Mouse (Mus musculus): ENCODE data around the gene Zfpl1. TPM values are rescaled to one million over a fixed set of nuclear protein-coding genes. Genes with fewer than 3 reads are reported as not detected.
"Not testable (repeated sequence)": the region's sequence is repeated elsewhere in the genome, so short reads cannot be mapped to it uniquely, and the experiment has no call there.

Gene Zfpl1
- polyA plus RNA-seq (2016; fragmentation: Nextera tagmentation; extraction: Ambion mirVana): 26.6 and 28.5 TPM in 2 replicates

- H3K4me3 ChIP-seq: peak within 1 kb of the TSS; percentile 82
- peak within 1 kb of the TSS; percentile 91 for H3K27ac ChIP-seq
- peak within 1 kb of the TSS; percentile 89 for H3K4me2 ChIP-seq
- WGBS (ENCODE audit: insufficient replicate concordance): under 1% methylated on average over 58 of the region's 58 CpGs
- H3K36me3 ChIP-seq: peaks cover 76% of the 10 kb centered on the region
- ATAC-seq: peak; percentile 86
- H3K27me3 ChIP-seq (replicated peaks): no peaks in the 10 kb centered on the region
- no peaks in the 10 kb centered on the region for H3K9me3 ChIP-seq (replicated peaks)
- H3K9ac ChIP-seq: peak within 1 kb of the TSS; percentile 86
- peaks cover 34% of the 10 kb centered on the region for H3K4me1 ChIP-seq
Observed at GRCm38 (mm10) chr19:6084478-6085248, at the start of gene Zfpl1, which contains the start of gene Cdca5. Gene Zfpl1 (minus strand): TSS chr19:6084956. Gene Cdca5 (plus strand): TSS chr19:6084983.

- 37% methylated on average over 1 of the region's 1 CpGs for WGBS (ENCODE audit: insufficient replicate concordance)
- H3K4me2 ChIP-seq: peak overlapping the region; percentile 65
Observed at GRCm38 (mm10) chr19:6133197-6133596, 48.4 kb upstream of the Zfpl1 start.

GRCm38 (mm10) chr19:6132171-6132827 is 47.5 kb upstream of the Zfpl1 start:
- H3K9ac ChIP-seq: peak overlapping the region; percentile 53
- H3K9me3 ChIP-seq (replicated peaks): no peaks in the 10 kb centered on the region
- H3K27ac ChIP-seq: peak overlapping the region; percentile 93
- H3K4me2 ChIP-seq: peak overlapping the region; percentile 65
- peak overlapping the region; percentile 38 for H3K4me3 ChIP-seq
- 56% methylated on average over 7 of the region's 7 CpGs for whole genome bisulfite sequencing (ENCODE audit: insufficient replicate concordance)
- peak; percentile 86 for ATAC-seq
- peaks cover 32% of the 10 kb centered on the region for H3K36me3 ChIP-seq
- no peaks in the 10 kb centered on the region for H3K27me3 ChIP-seq (replicated peaks)
- peaks cover 67% of the 10 kb centered on the region for H3K4me1 ChIP-seq

More at GRCm38 (mm10) chr19:6133197-6133596, 48.4 kb upstream of the Zfpl1 start:
- not testable (repeated sequence) for H3K9me3 ChIP-seq (replicated peaks); H3K27me3 ChIP-seq (replicated peaks)
- H3K27ac ChIP-seq: peak overlapping the region; percentile 93
- H3K4me1 ChIP-seq: peaks cover 67% of the 10 kb centered on the region
- peak overlapping the region; percentile 38 for H3K4me3 ChIP-seq
- peaks cover 36% of the 10 kb centered on the region for H3K36me3 ChIP-seq
- peak overlapping the region; percentile 53 for H3K9ac ChIP-seq
- ATAC-seq: peak; percentile 51

GRCm38 (mm10) chr19:6130414-6131128 is 45.8 kb upstream of the Zfpl1 start:
- Histone ChIP-seq H3K4me3 (peak overlapping the region; percentile 38), H3K27ac (peak overlapping the region; percentile 93), H3K4me1 (peaks cover 79% of the 10 kb centered on the region), H3K9ac (peak overlapping the region; percentile 53; the same call in 1 of the 2 replicates), H3K36me3 (peaks cover 18% of the 10 kb centered on the region), H3K4me2 (peak overlapping the region; percentile 65)
- not testable (repeated sequence) for H3K9me3 ChIP-seq (replicated peaks); ATAC-seq; H3K27me3 ChIP-seq (replicated peaks)
- 56% methylated on average over 7 of the region's 7 CpGs for WGBS (ENCODE audit: insufficient replicate concordance)

GRCm38 (mm10) chr19:6127760-6128341 is 43.1 kb upstream of the Zfpl1 start, which contains the start of gene Snx15:
Gene Snx15 (minus strand): TSS chr19:6128304.
- peak; percentile 83 for ATAC-seq

GRCm38 (mm10) chr19:6126789-6127580 is 42.2 kb upstream of the Zfpl1 start:
- peaks cover 19% of the 10 kb centered on the region for H3K36me3 ChIP-seq
- H3K4me3 ChIP-seq: peak overlapping the region; percentile 68
- H3K27me3 ChIP-seq (replicated peaks): no peaks in the 10 kb centered on the region
- H3K4me1 ChIP-seq: peaks cover 56% of the 10 kb centered on the region
- peak overlapping the region; percentile 80 for H3K4me2 ChIP-seq
- 57% methylated on average over 10 of the region's 10 CpGs for WGBS (ENCODE audit: insufficient replicate concordance)
- no peaks in the 10 kb centered on the region for H3K9me3 ChIP-seq (replicated peaks)
- H3K27ac ChIP-seq: peak overlapping the region; percentile 99
- no peak for ATAC-seq
- peak overlapping the region; percentile 81 for H3K9ac ChIP-seq

More at GRCm38 (mm10) chr19:6127760-6128341, 43.1 kb upstream of the Zfpl1 start, which contains the start of gene Snx15:
- H3K9ac ChIP-seq: peak within 1 kb of the TSS; percentile 81
- H3K9me3 ChIP-seq (replicated peaks): no peaks in the 10 kb centered on the region
- peak within 1 kb of the TSS; percentile 99 for H3K27ac ChIP-seq
- peaks cover 62% of the 10 kb centered on the region for H3K4me1 ChIP-seq
- WGBS (ENCODE audit: insufficient replicate concordance): under 1% methylated on average over 32 of the region's 32 CpGs
- no peaks in the 10 kb centered on the region for H3K27me3 ChIP-seq (replicated peaks)
- peak within 1 kb of the TSS; percentile 68 for H3K4me3 ChIP-seq
- peaks cover 16% of the 10 kb centered on the region for H3K36me3 ChIP-seq
- peak within 1 kb of the TSS; percentile 80 for H3K4me2 ChIP-seq

GRCm38 (mm10) chr19:6126289-6126688 is 41.5 kb upstream of the Zfpl1 start:
- H3K36me3 ChIP-seq: peaks cover 26% of the 10 kb centered on the region
- ATAC-seq: no peak
- H3K9me3 ChIP-seq (replicated peaks): no peaks in the 10 kb centered on the region
- peak overlapping the region; percentile 81 for H3K9ac ChIP-seq
- no peaks in the 10 kb centered on the region for H3K27me3 ChIP-seq (replicated peaks)
- H3K4me2 ChIP-seq: peak overlapping the region; percentile 80
- peak overlapping the region; percentile 68 for H3K4me3 ChIP-seq
- peaks cover 53% of the 10 kb centered on the region for H3K4me1 ChIP-seq
- H3K27ac ChIP-seq: peak overlapping the region; percentile 99
- WGBS (ENCODE audit: insufficient replicate concordance): 16% methylated on average over 4 of the region's 4 CpGs

GRCm38 (mm10) chr19:6124898-6125297 is 40.1 kb upstream of the Zfpl1 start:
- H3K36me3 ChIP-seq: peaks cover 40% of the 10 kb centered on the region
- H3K4me2 ChIP-seq: no peak overlapping the region
- no peaks in the 10 kb centered on the region for H3K9me3 ChIP-seq (replicated peaks)
- WGBS (ENCODE audit: insufficient replicate concordance): 62% methylated on average over 2 of the region's 2 CpGs
- H3K27ac ChIP-seq: 0 out of 2 replicates have a peak overlapping the region, but pooled peaks have one; percentile 10
- ATAC-seq: no peak
- no peak overlapping the region for H3K4me3 ChIP-seq
- H3K4me1 ChIP-seq: peaks cover 39% of the 10 kb centered on the region
- no peak overlapping the region for H3K9ac ChIP-seq
- H3K27me3 ChIP-seq (replicated peaks): no peaks in the 10 kb centered on the region

- no peak overlapping the region for H3K9ac ChIP-seq
Observed at GRCm38 (mm10) chr19:6123330-6123729, 38.6 kb upstream of the Zfpl1 start.

GRCm38 (mm10) chr19:6121761-6122160 is 37.0 kb upstream of the Zfpl1 start:
- Histone ChIP-seq H3K4me1 (peaks cover 36% of the 10 kb centered on the region), H3K9ac (no peak overlapping the region), H3K27ac (peak overlapping the region; percentile 2; the same call in 1 of the 2 replicates), H3K27me3 (replicated peaks) (no peaks in the 10 kb centered on the region), H3K36me3 (peaks cover 48% of the 10 kb centered on the region), H3K9me3 (replicated peaks) (no peaks in the 10 kb centered on the region), H3K4me3 (peak overlapping the region; percentile 22), H3K4me2 (peak overlapping the region; percentile 23)
- WGBS (ENCODE audit: insufficient replicate concordance): 53% methylated on average over 19 of the region's 19 CpGs
- ATAC-seq: no peak

More at GRCm38 (mm10) chr19:6123330-6123729, 38.6 kb upstream of the Zfpl1 start:
- Histone ChIP-seq H3K27ac (no peak overlapping the region), H3K4me1 (peaks cover 33% of the 10 kb centered on the region), H3K4me3 (no peak overlapping the region), H3K4me2 (no peak overlapping the region), H3K9me3 (replicated peaks) (no peaks in the 10 kb centered on the region), H3K27me3 (replicated peaks) (no peaks in the 10 kb centered on the region), H3K36me3 (peaks cover 46% of the 10 kb centered on the region)
- no peak for ATAC-seq
- 80% methylated on average over 8 of the region's 8 CpGs for WGBS (ENCODE audit: insufficient replicate concordance)
